Mouse (Mus musculus) subcutaneous adipose tissue, adult 2 months (tissue): ENCODE data around the gene Snupn. TPM values are rescaled to one million over a fixed set of nuclear protein-coding genes. Genes with fewer than 3 reads are reported as not detected.

Experiments used
- polyA plus RNA-seq: library from polyadenylated mRNA; depleted of rRNA; stranded (reverse); fragments of >200 nt; gene quantifications from 2 replicates; pipeline ENCODE4 v1.2.3, GENCODE M21; 2012; ENCODE audit warnings: low replicate concordance; rRNA removed

The Snupn gene
- polyA plus RNA-seq: 6.4 and 8.6 TPM in 2 replicates

DNA sequence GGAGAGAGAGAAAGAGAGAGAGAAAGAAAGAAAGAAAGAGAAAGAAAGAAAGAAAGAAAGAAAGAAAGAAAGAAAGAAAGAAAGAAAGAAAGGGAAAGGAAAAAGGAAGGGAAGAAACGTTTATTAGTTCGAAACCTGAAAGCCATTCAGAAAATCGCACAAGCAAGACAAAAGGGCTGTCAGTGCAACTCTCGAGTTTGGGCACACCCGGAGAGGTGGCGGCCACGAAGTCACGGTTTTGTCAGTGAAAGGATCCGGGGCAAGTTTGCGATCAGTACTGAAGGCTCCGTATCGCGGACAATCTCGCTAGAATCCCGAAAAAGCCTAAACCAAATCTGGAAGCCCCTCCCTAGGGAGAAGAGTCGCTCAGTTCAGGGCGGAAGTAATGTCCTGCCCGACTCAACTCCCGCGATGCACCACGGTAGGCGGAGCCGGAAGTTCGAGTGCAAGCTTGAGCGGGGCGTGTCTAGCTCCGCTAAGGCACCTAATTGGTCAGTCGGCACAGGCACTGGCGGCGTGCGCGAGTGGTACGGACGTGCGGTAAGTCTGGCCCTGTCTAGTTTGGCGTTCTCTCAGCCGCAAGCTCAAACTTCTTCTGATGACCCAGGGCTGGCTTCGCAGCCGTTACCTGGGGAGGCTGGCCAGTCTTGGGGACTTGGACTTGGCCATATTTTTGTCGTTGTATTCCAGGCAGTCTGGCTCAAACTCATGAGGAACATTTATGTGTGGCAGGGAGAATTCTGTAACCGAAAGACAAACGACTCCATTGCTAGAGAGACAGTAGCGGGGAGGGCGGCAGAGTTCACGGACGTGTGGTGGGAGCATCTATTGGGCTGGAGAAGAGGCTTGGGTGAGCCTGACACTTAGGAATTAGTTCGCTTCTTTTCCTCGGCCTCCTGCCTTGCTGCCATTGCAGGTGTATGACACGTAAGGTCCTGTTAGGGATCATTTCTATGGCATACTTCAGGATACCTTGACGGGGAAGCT is at the start of gene Snupn:
Snupn (plus strand) TSS at position 465 of the 987 bp plus-strand sequence.

DNA sequence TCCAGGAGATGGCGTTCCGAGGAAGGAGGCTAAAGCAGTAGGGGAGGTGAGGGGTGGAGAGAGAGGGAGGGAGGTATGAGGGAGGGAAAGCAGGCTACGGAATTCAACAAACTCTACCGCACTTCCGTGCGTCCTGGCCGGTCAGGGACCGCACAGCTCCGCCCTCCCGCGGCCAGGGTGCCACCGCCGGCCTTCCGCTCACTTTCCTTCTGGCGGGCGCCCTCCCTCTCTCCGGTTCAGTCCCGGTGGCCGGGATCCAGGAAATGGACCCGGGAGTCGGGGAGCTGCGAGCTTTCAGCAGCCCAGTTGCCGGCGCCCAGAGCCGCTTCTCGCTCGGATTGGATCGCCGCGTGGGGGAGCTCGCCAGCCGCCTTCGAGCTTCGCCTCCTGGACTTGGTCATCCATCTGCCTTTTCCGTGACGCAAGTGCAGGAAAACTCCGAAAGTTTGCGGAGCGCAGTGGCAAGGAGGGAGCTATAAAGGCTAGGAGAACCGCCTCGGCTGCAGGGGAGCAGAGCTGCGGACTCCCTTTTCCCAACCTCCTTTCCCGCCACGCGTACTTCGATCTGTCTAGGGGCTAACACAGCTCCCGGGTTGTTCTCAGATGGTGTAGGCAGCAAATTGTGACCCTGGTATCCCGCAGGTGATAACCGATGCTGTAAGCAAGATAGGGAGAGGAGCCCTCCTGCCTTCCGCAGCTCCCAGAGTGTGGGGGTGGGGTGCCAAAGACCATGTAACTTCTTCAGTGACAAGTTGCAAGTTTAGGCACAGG is 22.5 kb upstream of the Snupn start, which contains the start of gene Snx33:
Snx33 (minus strand) TSS at position 331 of the 771 bp plus-strand sequence.

DNA sequence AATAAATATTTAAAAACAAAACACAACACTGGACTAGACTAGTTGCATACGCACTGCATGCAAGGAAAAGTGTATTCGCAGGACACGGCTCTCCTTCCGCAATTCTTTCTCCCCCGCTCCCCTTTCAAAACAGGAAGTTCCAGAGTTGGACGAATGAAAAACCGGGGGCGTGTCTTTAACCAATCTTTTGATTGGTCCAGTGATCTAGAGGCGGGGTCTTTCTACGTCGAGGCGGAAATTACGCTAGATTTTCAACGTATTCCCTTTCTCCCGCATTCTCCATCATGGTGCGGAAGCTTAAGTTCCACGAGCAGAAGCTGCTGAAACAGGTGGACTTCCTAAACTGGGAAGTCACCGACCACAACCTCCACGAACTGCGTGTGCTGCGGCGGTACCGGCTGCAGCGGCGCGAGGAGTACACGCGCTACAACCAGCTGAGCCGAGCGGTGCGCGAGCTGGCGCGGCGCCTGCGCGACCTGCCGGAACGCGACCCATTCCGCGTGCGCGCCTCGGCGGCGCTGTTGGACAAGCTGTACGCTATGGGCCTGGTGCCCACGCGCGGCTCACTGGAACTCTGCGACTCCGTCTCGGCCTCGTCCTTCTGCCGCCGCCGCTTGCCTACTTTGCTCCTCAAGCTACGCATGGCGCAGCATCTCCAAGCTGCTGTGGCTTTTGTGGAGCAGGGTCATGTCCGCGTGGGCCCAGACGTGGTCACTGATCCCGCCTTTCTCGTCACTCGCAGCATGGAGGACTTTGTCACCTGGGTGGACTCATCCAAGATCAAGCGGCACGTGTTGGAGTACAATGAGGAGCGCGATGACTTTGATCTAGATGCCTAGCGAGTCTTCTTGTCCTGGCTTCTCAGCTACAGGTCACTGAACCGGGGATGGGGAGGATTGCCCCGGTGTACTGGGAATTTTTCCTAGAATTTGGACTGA is 13.2 kb upstream of the Snupn start, which contains the start of gene Imp3:
Imp3 (plus strand) TSS at position 253 of the 938 bp plus-strand sequence.

DNA sequence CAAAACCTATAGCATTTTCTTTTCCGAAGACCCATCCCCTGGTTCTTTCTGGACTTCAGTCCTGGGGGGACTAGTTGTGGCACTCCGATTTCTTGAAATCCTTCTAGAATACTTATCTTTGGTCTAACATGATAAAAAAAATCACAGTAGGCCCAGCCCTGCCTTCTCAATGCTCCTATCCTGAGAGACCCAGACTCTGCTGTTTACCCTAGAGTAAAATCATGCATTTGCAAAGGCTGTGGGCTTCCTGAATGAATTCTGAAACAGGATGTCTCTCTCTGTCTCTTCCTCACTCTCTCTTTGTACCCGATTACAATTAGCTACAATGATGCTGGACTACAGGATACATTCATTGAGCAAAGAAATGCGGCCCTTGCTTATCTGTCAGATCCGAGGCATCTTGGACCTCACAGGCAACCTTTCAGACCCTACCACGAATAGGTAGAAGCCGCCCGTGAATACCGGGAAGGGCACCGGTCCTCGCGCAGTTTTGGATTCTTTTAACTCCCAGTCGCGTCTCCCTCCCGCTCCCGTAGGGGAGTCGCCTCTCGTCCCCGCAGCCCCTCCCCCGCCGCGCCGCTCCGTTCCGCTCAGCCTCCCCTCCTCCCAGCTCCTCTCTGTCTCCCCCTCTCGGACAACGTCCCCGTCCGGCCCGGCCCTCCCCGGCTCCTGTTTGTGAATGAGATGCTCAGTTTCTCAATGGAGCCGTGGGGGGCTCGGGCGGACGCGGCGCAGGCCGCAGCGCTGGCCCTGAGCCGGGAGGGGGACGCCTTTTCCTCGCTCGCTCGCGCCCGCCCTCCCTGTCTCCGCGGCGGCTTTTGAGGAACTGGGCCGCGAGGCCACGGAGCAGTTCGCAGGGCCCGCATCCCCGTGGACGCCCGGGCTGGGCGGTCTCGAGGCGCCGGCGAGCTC is 43.9 kb downstream of the Snupn start, which contains the start of gene Ptpn9:
Ptpn9 (plus strand) TSS at position 638 of the 912 bp plus-strand sequence.

Other genes starting within 250 kb of the Snupn start
- 1.3 and 13.0 TPM in 2 replicates for gene Lingo1, start 154.4 kb upstream of the Snupn start, polyA plus RNA-seq
- 17.7 and 47.0 TPM in 2 replicates for gene Odf3l1, start 86.2 kb upstream of the Snupn start, polyA plus RNA-seq
- gene Cspg4, start 85.8 kb upstream of the Snupn start, polyA plus RNA-seq: 44.0 and 47.2 TPM in 2 replicates
- 19.4 and 22.6 TPM in 2 replicates for gene Snx33, start 22.5 kb upstream of the Snupn start, polyA plus RNA-seq
- gene Imp3, start 13.4 kb upstream of the Snupn start, polyA plus RNA-seq: 107 and 219 TPM in 2 replicates
- 29.8 and 43.5 TPM in 2 replicates for gene Ptpn9, start 44.0 kb downstream of the Snupn start, polyA plus RNA-seq
- 51.1 and 109 TPM in 2 replicates for gene Sin3a, start 121.2 kb downstream of the Snupn start, polyA plus RNA-seq
- gene Man2c1, start 179.8 kb downstream of the Snupn start, polyA plus RNA-seq: 227 and 273 TPM in 2 replicates
- gene Neil1, start 197.4 kb downstream of the Snupn start, polyA plus RNA-seq: 13.9 and 17.0 TPM in 2 replicates
- 143 and 173 TPM in 2 replicates for gene Commd4, start 207.5 kb downstream of the Snupn start, polyA plus RNA-seq